8 mouse cellular contexts compared by ENCODE assay signal in the genomic region with DNA sequence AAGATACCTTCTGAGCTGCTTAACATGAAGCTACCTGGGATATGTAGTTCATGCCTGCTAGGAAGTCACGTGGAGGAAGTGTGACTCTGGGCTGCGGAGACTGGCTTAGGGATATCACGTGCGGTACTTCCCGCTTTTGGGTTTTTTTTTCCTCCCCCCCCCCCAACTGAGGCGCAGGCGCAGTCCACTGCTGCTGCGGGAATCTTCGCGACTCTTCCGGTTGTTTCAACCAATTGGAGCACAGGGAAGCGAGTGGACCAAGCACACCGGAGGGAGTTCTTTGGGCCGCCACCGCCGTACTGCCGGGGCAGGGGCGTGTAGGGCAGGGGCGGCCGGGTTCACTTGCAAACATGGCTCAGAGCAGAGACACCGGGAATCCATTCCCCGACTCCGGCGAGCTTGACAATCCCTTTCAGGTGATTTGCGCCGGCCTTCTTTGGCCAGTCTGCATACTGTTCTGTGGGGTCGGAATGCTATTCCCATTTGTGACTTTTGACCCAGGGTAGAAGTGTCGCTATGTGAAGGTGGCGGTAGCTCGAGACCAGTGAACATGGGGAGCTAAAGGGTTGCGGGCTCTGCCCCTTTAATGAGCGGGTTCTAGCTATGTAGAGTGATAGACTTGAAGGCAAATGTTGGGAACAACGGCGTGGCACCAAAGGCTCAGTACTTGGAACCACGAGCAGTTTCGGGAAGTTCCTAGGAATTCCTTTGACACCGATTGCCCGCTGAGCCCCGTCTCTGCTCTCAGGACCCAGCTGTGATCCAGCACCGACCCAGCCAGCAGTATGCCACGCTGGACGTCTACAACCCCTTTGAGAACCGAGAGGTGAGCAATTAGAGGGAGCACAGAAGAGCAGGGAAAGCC. TPM values are rescaled to one million over a fixed set of nuclear protein-coding genes. Genes with fewer than 3 reads are reported as not detected.
DNase-seq lines count a peak whose midpoint lies in the region; ATAC-seq and TF ChIP-seq lines count a peak whose summit lies in the region.

Gene Scamp3 (plus strand): TSS at position 232 of the 865 bp plus-strand sequence.

- in situ Hi-C loops in Patski (cut with MboI; ENCODE audit: low pct_unique_long_range_greater_than_20kb), result no loop called here

- peak; percentile 98 for DNase-seq in Patski (ENCODE audit: low read depth, low spot score)
- peak; percentile 88 to 90 for DNase-seq in cerebellum, postnatal 14 days
- peak; percentile 78 to 85 for DNase-seq in frontal cortex, postnatal 14 days (ENCODE audit: low spot score in 2 of 2)
- peak; percentile 72 to 76 for DNase-seq in layer of hippocampus, postnatal 25 days (ENCODE audit: extremely low spot score in 1 of 2, low spot score in 1 of 2)
- DNase-seq in lung, postnatal 25 days (ENCODE audit: low spot score), result peak; percentile 94
- DNase-seq in retina, embryonic 14.5 days (ENCODE audit: low spot score), result peak; percentile 95
- DNase-seq in thymus, postnatal 4 days, result peak; percentile 81

- H3K9ac ChIP-seq in hindbrain, embryonic 13.5 days, result peak within 1 kb of the TSS; percentile 82

- H3K27ac ChIP-seq in hindbrain, embryonic 13.5 days, result peak within 1 kb of the TSS; percentile 84

- CTCF ChIA-PET in Patski (lab: Charles Lee), result interaction anchor here (1.2 to 2.5 kb wide), 10 partner anchors 10 to 125 kb away, joined by 3 to 12 read pairs (median 6); no protein-coding TSS in a partner anchor

- H3K9me3 ChIP-seq in hindbrain, embryonic 13.5 days, result no peaks in the 10 kb centered on the region

- H3K4me1 ChIP-seq in hindbrain, embryonic 13.5 days (replicated peaks), result peaks cover 21% of the 10 kb centered on the region

- POLR2A ChIA-PET in Patski (lab: Charles Lee), result interaction anchor here (0.6 to 1.8 kb wide), 13 partner anchors 10 to 100 kb away, joined by 3 to 11 read pairs (median 3); partner anchors contain the start of genes Gba and Krtcap2

- H3K27me3 ChIP-seq in Patski, result no peaks in the 10 kb centered on the region
- no peaks in the 10 kb centered on the region for H3K27me3 ChIP-seq in hindbrain, embryonic 13.5 days

- H3K4me3 ChIP-seq in hindbrain, embryonic 13.5 days, result peak within 1 kb of the TSS; percentile 71

- peaks cover 76% of the 10 kb centered on the region for H3K36me3 ChIP-seq in hindbrain, embryonic 13.5 days

- H3K4me2 ChIP-seq in hindbrain, embryonic 13.5 days, result peak within 1 kb of the TSS; percentile 81

- TF ChIP-seq CTCF in Patski (IDR thresholded peaks at IDR 0.05), result no peak

- under 1% methylated on average over 43 of the region's 43 CpGs for WGBS in hindbrain, embryonic 13.5 days

- ATAC-seq in Patski, result peak; percentile 79
- peak; percentile 96 for ATAC-seq in hindbrain, embryonic 13.5 days (ENCODE audit: low FRiP score)

RNA-seq across cellular contexts. Expression of gene Scamp3, which starts in this region (rescaled TPM):
- 175 TPM for polyA plus RNA-seq in Patski (2021)
- polyA plus RNA-seq in hindbrain, embryonic 13.5 days (2015; fragmentation: Nextera tagmentation; extraction: Ambion mirVana), result 127 and 130 TPM in 2 replicates
- total RNA-seq in layer of hippocampus, postnatal 25 days (2021), result 10 to 100 TPM; 67.8 to 73.3 TPM

Comparison
In these comparisons a context has a peak if more than half of its experiments do, and no peak if none do; other contexts are left out.
1. Peak in every context shown above with its lines: DNase-seq, ATAC-seq, H3K4me3 ChIP-seq and H3K27ac ChIP-seq.